Mouse (Mus musculus): ENCODE measurements around the gene Nnat.

DNA sequence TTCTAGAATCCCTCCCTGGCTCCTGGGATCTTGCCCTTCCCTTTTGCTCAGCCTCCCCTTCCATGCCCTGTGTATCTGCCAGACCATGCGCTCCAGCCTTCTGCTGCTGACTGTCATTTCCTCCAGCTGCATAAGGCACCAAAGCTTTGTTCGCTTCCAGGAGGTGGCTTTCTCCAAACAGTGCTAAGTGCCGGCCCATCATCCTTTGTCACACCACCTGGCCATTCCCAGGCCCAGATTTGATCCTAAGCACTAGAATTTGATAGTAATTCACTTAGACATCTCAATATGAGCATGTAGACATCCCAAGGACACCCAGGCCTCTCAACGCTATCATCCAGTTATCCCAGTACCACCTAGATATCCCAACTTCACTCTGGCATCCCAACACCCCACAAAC, 25.7 kb upstream of the Nnat start:
- TF ChIP-seq POLR2A (IDR thresholded peaks at IDR 0.05; ENCODE audit: control insufficient read depth, extremely low read depth, insufficient read depth, low read length, poor library complexity) (no peak), CTCF (IDR thresholded peaks at IDR 0.05; ENCODE audit: borderline replicate concordance, control insufficient read depth, extremely low read depth, insufficient read depth, low read length, poor library complexity) (no peak)
